Mouse (Mus musculus) heart, embryonic 13.5 days (tissue): ENCODE measurements around the gene Tnrc6b. TPM values are rescaled to one million over a fixed set of nuclear protein-coding genes. Genes with fewer than 3 reads are reported as not detected.

ENCODE experiments used
- ATAC-seq: fragments of 200-750 bp; cut with Nextera tagmentation; 2 replicates; pipeline ENCODE4 v1.8.0; 2017; ENCODE audit warnings: moderate TSS enrichment; ENCODE audit not compliant: insufficient number of reproducible peaks, low FRiP score, low TSS enrichment; ENCODE audit errors: extremely low read depth
- H3K27ac ChIP-seq: fragments of 300-500 bp; sonication (generic); replicated peaks from 2 replicates; pipeline ENCODE4 v1.5.1; 2015; ENCODE audit warnings: moderate library complexity, mild to moderate bottlenecking, inconsistent platforms
- H3K27me3 ChIP-seq: fragments of 300-500 bp; sonication (generic); replicated peaks from 2 replicates; pipeline ENCODE4 v1.6.1; 2015; ENCODE audit warnings: mild to moderate bottlenecking, inconsistent platforms
- H3K36me3 ChIP-seq: fragments of 300-500 bp; sonication (generic); 2 replicates; pipeline ENCODE4 v1.6.1; 2015; ENCODE audit warnings: mild to moderate bottlenecking, inconsistent platforms
- H3K4me1 ChIP-seq: fragments of 300-500 bp; sonication (generic); 2 replicates; pipeline ENCODE4 v1.6.1; 2015; ENCODE audit warnings: inconsistent platforms
- H3K4me2 ChIP-seq: fragments of 300-500 bp; sonication (generic); 2 replicates; pipeline ENCODE4 v1.6.1; 2015; ENCODE audit warnings: inconsistent platforms, mild to moderate bottlenecking, moderate library complexity
- H3K4me3 ChIP-seq: fragments of 300-500 bp; sonication (generic); 2 replicates; pipeline ENCODE4 v1.5.1; 2015; ENCODE audit warnings: moderate library complexity, mild to moderate bottlenecking, inconsistent platforms
- H3K9ac ChIP-seq: fragments of 300-500 bp; sonication (generic); 2 replicates; pipeline ENCODE4 v1.6.1; 2015; ENCODE audit warnings: inconsistent platforms, mild to moderate bottlenecking, moderate library complexity
- H3K9me3 ChIP-seq: fragments of 300-500 bp; sonication (generic); 2 replicates; pipeline ENCODE4 v1.6.1; 2016; ENCODE audit warnings: inconsistent platforms
- WGBS: fragments of 180-500 bp; shearing (Covaris S2); methylation state at CpG from one replicate; pipeline ENCODE4 v1.1.7; 2015; ENCODE audit warnings: mixed read lengths; 5-methylcytosine and 5-hydroxymethylcytosine counted together
- polyA plus RNA-seq: library from polyadenylated mRNA; unstranded; fragments of >200 nt; fragmentation: Nextera tagmentation; extraction: Ambion mirVana; gene quantifications from 2 replicates; pipeline ENCODE4 v1.2.1, GENCODE M21; 2015

The Tnrc6b gene
- polyA plus RNA-seq = 23.8 and 24.2 TPM in 2 replicates

DNA sequence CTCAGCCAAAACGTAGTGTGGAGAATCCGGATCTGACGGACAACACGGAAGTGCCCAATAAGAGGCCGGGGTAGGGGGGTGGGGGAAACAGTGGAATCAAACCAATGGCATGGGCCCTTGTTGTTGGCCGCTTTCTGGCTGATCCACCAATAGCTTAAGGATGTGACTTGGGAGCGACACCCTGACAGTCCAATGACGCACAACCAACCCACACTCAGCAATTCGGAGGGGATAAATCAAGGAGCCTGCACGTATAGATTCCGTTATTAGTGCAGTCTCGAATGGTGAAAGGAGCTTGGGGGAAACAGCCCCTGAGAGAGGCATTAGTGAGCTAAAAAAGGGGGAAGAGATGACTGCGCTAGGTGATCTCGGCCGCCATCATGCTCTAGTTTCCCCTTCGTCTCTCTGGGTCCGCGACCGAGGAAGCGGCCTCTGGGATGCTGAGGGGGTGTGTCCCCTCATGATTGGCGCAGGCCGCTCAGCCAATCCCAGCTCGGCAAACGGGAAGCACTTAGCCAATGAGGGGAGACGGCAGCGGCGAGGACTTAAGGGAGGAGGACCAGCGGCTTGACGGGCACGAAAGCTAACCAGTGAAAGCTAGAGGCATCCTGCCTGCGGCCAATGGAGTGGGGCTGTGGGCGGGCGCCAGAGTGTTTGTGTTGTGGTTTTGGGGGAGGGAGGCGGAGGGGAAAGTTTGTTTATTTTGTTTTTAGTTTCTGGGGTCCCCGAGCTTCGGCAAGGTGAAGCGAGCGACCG, at the start of gene Tnrc6b:
Gene Tnrc6b, plus strand, starts transcription at position 706 of the 756 bp plus-strand sequence.
- H3K27me3 ChIP-seq = no peaks in the 10 kb centered on the region
- no peaks in the 10 kb centered on the region for H3K9me3 ChIP-seq
- no peaks in the 10 kb centered on the region for H3K36me3 ChIP-seq
- peak within 1 kb of the TSS; percentile 82 for H3K4me2 ChIP-seq
- H3K4me3 ChIP-seq = peak within 1 kb of the TSS; percentile 92
- WGBS = under 1% methylated on average over 39 of the region's 39 CpGs
- H3K27ac ChIP-seq = peak within 1 kb of the TSS; percentile 91
- peaks cover 41% of the 10 kb centered on the region for H3K4me1 ChIP-seq
- peak; percentile 89 for ATAC-seq
- H3K9ac ChIP-seq = peak within 1 kb of the TSS; percentile 94

DNA sequence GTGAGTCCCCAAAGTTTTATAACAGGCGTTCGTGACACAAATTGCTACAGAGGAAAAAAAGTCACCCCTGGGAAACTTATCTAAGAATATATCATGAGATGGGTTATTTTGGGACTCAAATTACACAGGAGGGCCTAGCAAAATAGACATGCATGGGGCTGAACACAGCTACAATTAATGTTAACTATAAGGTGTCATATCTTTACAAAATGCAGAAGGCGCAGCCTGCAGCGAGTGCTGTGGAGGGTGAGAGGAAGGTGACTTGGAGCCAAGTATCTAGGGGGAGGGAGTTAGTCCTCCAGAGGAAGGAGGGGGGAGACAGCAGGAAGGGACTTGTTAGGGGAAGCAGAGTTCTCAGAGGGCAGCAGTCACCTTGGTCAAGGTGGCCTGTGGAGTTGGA, 46.7 kb upstream of the Tnrc6b start:
- no peak overlapping the region for H3K4me3 ChIP-seq
- H3K9ac ChIP-seq = no peak overlapping the region
- peaks cover 11% of the 10 kb centered on the region for H3K4me1 ChIP-seq
- no peaks in the 10 kb centered on the region for H3K36me3 ChIP-seq
- no peak overlapping the region for H3K27ac ChIP-seq
- peaks cover 18% of the 10 kb centered on the region; the same call in 1 of the 2 replicates for H3K27me3 ChIP-seq
- H3K9me3 ChIP-seq = peaks cover 9% of the 10 kb centered on the region; the same call in 1 of the 2 replicates
- no peak for ATAC-seq
- WGBS = 42% methylated on average over 4 of the region's 4 CpGs
- no peak overlapping the region for H3K4me2 ChIP-seq

DNA sequence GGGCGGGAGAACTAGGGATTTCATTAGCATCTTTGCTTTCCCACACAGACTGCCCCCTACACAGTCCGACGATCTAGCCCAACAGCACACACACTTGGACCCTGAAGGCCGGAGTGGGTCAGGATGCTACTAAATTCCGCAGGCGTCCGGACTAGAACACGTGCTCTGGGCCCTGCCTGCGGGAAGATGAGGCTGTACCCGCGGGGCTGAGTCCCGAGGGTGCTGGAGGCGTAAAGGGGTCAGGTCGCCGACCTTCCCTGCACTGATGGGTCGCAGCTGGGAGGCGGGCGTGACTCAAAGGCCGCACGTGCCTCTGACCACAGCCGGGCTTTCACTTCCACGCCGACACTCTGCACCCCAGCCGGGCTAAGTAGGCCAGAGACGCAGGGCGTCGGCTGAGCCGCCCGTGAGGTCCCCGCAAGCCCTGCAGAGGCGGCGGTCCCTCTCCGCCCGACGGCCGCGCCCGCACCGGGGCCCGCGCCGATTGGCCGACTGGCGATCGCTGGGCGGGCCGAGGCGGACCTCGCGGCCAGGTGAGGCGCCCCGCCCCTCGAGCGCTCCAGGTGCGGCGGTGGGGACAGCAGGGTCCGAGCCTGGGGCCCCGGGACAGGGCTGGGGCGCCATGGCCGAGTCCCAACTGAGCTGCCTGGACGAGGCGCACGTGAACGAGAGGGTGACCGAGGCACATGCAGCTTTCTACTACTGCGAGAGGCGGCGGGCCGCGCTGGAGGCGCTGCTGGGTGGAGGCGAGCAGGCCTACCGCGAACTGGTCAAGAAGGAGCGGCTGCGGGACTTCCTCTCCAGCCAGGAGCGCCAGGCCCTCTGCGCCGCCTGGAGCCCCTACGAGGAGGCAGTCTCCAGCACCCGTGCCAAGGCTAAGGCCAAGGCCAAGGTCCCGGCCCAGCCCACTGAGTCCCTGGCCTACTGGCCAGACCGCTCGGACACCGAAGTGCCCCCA, 39.5 kb upstream of the Tnrc6b start, which contains the start of gene Fam83f:
Gene Fam83f, plus strand, starts transcription at position 553 of the 958 bp plus-strand sequence.
- peaks cover 18% of the 10 kb centered on the region for H3K4me1 ChIP-seq
- H3K27ac ChIP-seq = no peak within 1 kb of the TSS
- H3K4me2 ChIP-seq = peak within 1 kb of the TSS; percentile 85
- no peaks in the 10 kb centered on the region for H3K36me3 ChIP-seq
- no peak for ATAC-seq
- H3K27me3 ChIP-seq = peaks cover 62% of the 10 kb centered on the region
- peak within 1 kb of the TSS; percentile 55 for H3K4me3 ChIP-seq
- WGBS = 6% methylated on average over 85 of the region's 85 CpGs
- peak within 1 kb of the TSS; percentile 75 for H3K9ac ChIP-seq
- H3K9me3 ChIP-seq = peaks cover 9% of the 10 kb centered on the region; the same call in 1 of the 2 replicates

DNA sequence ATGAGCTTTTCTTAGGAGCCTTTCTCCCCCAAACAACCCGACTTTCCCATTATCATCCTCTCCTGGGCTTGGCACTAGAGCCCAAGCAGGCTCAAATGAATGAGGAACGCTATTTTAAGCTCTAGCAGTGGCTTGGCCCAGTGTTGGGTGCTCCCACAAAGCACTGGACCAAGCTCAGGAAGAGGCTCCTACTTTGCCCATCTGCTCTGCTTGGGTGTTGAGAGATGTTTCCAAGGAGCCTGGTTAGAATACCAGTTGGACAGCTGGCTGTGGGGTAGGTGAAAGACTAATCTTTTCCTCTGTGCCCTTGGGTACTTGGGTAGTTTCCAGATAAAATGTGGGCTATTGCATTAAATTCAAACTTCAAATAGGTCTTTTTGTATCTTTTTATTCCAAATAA, 38.3 kb upstream of the Tnrc6b start:
- no peaks in the 10 kb centered on the region for H3K36me3 ChIP-seq
- H3K4me1 ChIP-seq = peaks cover 18% of the 10 kb centered on the region
- 25% methylated on average over 2 of the region's 2 CpGs for WGBS
- no peak overlapping the region for H3K4me3 ChIP-seq
- H3K9me3 ChIP-seq = no peaks in the 10 kb centered on the region
- no peak overlapping the region for H3K9ac ChIP-seq
- no peak overlapping the region for H3K4me2 ChIP-seq
- H3K27ac ChIP-seq = no peak overlapping the region
- ATAC-seq = no peak
- peaks cover 68% of the 10 kb centered on the region for H3K27me3 ChIP-seq

DNA sequence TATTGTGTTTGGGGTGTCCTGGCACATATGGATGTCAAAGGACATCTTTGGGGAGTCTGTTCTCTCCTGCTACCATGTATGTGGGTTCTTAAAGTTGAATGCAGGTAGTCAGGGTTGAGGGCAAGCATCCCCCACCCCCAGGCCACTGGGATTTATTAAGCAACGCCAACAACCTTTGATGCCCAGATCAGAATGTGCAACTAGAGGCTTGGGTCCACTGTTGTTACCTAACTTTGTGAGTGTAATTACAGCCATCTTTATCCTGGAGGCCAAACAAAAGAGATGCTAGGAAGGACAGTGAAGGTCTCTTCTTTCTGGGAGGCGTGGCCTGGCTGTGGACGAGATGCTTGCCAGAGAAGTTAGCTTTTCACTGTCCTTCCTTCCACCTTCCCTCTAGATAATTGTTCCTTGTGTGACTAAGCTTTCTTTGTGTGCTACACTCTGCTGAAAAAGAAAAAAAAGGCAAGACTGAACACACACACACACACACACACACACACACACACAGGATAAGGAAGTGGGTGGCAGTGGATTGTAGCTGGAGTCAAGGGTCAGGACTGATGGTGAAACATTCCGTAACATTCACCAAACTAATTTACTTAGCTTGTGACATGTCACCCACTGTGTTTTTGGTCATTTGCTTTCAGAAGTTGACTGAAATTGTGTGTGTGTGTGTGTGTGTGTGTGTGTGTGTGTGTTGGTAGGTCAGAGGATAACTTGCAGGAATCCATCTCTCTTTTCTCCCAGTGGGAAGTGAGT, 37.6 kb upstream of the Tnrc6b start:
- H3K36me3 ChIP-seq = no peaks in the 10 kb centered on the region
- no peak overlapping the region for H3K4me3 ChIP-seq
- no peak overlapping the region for H3K4me2 ChIP-seq
- H3K27ac ChIP-seq = no peak overlapping the region
- no peak for ATAC-seq
- no peaks in the 10 kb centered on the region for H3K9me3 ChIP-seq
- H3K4me1 ChIP-seq = peaks cover 18% of the 10 kb centered on the region
- peaks cover 68% of the 10 kb centered on the region for H3K27me3 ChIP-seq
- H3K9ac ChIP-seq = no peak overlapping the region
- WGBS = 75% methylated on average over 4 of the region's 4 CpGs

DNA sequence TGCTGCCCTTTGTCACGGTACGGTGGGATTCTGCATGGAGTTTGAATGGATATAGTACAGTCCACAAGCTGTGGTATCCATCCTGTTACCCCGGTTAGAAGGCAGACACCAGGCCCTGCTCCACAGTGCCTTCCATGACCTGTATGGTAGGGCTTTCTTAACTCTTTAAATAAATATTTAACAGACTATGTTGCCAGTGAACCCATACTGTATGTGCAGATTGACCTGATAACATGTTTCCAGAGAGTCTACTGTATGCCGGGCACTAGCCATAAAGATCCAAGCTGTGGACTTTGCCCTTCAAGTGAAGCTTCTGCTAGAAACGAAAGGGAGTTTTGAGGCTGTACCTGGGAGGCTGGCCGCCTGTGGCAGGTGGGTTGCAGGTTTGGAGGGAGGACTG, 36.4 kb upstream of the Tnrc6b start:
- no peak overlapping the region for H3K27ac ChIP-seq
- no peaks in the 10 kb centered on the region for H3K9me3 ChIP-seq
- no peak overlapping the region for H3K4me2 ChIP-seq
- H3K27me3 ChIP-seq = peaks cover 61% of the 10 kb centered on the region
- no peak overlapping the region for H3K9ac ChIP-seq
- H3K4me3 ChIP-seq = no peak overlapping the region
- H3K36me3 ChIP-seq = no peaks in the 10 kb centered on the region
- peaks cover 30% of the 10 kb centered on the region for H3K4me1 ChIP-seq
- no peak for ATAC-seq
- WGBS = 75% methylated on average over 6 of the region's 6 CpGs

DNA sequence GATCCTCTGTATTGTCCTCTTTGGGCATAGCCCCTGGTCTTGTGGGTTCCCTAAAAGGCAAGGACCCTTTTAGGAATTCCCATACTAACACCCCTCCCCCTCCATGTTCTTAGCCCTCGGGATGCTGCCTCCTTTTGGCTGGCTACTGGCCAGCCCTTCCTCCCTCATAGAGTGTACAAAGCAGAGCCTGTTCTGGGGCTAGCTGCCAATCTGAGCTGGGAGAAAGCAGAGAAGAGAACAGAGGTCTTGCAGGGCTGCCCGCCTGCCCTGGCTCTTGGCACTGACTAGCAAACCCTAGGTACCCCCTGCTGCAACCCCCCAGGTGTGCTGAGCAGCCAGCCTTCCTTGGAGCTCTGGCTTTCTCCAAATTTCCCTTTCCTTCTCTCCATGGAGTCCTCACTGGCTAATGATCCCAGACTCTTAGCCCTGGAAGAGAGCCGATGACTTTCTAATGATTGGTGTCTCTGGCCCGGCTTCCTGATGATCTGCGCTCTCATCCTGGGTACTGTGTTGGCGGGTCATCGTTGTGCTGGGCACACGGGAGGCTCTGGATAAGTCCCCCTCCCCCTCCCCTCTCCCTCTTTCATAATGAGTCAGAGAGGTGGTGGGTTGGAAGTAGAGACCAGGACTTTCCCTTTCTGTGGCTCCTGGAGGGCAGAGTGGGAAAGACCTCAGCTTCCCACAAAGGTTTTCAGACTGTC, 31.4 kb upstream of the Tnrc6b start:
- Histone ChIP-seq H3K9me3 (no peaks in the 10 kb centered on the region), H3K4me3 (no peak overlapping the region), H3K4me2 (peak overlapping the region; percentile 26; the same call in 1 of the 2 replicates), H3K9ac (0 out of 2 replicates have a peak overlapping the region, but pooled peaks have one; percentile 50), H3K27ac (peak overlapping the region; percentile 65), H3K4me1 (peaks cover 50% of the 10 kb centered on the region), H3K27me3 (peaks cover 29% of the 10 kb centered on the region), H3K36me3 (no peaks in the 10 kb centered on the region)
- 45% methylated on average over 8 of the region's 8 CpGs for WGBS
- no peak; the same call in 1 of the 2 replicates for ATAC-seq

DNA sequence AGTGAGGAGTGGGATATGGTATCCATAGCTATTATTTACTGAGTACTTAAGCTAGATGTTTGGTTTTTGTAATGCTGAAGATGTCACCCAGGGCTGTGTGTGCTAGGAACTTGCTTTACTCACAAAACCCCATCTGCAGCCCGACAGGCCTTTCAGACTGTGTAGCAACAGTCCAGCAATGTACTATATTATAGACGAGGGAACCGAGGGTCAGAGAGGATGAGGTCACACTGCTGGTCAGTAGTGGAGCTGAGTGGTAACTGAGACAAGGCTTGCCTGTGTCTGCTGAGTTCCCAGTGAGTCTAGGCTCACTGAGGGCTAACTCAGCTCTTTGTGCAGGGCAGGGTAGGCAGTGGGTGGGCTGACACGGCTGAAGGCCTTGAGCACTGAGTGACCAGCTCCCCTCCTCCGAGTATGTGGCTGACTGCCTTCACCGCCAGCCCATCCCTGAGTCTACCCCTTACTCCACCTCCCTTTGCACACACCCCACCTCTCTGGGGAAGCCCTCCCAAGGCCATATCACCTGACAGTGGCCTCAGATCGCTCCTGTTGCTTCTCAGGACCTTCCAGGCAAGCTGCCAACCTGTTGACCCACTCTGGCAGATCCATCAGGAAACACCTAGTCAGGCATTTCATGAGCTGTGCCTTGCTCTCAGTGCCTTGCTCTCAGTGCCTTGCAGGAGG, 30.6 kb upstream of the Tnrc6b start:
- ATAC-seq = peak; percentile 17; the same call in 1 of the 2 replicates

DNA sequence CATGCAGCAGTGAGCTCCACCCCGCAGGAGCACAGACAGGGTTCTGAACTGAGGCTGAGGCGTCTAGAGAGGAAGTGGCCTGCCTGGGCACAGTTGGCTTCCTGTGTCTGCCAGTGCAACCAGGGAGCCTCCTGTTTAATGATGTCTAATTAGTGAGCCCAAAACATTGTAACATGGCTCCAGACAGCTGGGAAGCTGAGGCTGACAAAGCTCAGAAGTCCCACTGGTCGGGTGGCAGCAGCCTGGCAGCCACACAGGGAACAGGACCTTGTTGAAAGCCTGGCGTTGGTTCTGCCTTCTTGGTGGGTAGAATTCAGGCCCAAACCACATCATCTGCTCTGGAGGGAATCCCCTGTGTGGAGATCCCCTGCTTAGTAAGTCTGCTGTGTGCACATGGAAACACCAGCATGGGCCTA, 29.6 kb upstream of the Tnrc6b start:
- Histone ChIP-seq H3K4me2 (no peak overlapping the region), H3K27ac (peak overlapping the region; percentile 48; the same call in 1 of the 2 replicates), H3K27me3 (peaks cover 33% of the 10 kb centered on the region), H3K4me1 (peaks cover 55% of the 10 kb centered on the region), H3K9me3 (no peaks in the 10 kb centered on the region), H3K36me3 (no peaks in the 10 kb centered on the region), H3K4me3 (no peak overlapping the region), H3K9ac (peak overlapping the region; percentile 54; the same call in 1 of the 2 replicates)
- no peak for ATAC-seq
- WGBS = 70% methylated on average over 4 of the region's 4 CpGs

More for the DNA sequence above, 30.6 kb upstream of the Tnrc6b start:
- H3K36me3 ChIP-seq = no peaks in the 10 kb centered on the region
- H3K4me2 ChIP-seq = peak overlapping the region; percentile 6; the same call in 1 of the 2 replicates
- H3K9ac ChIP-seq = no peak overlapping the region
- WGBS = 25% methylated on average over 7 of the region's 7 CpGs
- H3K27me3 ChIP-seq = peaks cover 31% of the 10 kb centered on the region
- no peak overlapping the region for H3K4me3 ChIP-seq
- peak overlapping the region; percentile 51 for H3K27ac ChIP-seq
- no peaks in the 10 kb centered on the region for H3K9me3 ChIP-seq
- peaks cover 55% of the 10 kb centered on the region for H3K4me1 ChIP-seq

DNA sequence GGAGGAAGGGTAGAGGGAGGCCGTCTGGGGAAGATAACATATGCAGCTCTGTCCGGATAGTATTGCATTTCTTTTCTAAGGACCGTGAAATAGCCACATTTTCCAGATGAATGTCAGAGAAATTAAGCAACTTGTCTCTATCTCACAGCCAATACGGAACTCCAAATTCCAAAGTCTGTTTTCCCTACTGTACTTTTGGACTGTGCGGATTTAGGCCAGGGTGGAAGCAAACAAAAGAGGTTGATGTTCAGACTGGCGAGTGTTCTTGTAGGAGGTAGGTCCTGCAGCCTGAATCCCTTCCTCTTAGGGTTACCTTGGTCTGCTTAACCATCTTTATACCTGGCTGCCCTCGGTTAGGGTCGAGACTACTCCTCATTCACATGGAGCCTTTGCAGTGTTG, 28.8 kb upstream of the Tnrc6b start:
- H3K4me2 ChIP-seq = no peak overlapping the region
- H3K27ac ChIP-seq = no peak overlapping the region
- H3K4me1 ChIP-seq = peaks cover 55% of the 10 kb centered on the region
- 77% methylated on average over 8 of the region's 8 CpGs for WGBS
- no peaks in the 10 kb centered on the region for H3K9me3 ChIP-seq
- peaks cover 34% of the 10 kb centered on the region for H3K27me3 ChIP-seq
- no peaks in the 10 kb centered on the region for H3K36me3 ChIP-seq
- H3K4me3 ChIP-seq = no peak overlapping the region
- ATAC-seq = no peak
- no peak overlapping the region for H3K9ac ChIP-seq
